Mouse (Mus musculus) hindbrain, embryonic 13.5 days (tissue): ENCODE data around the gene Akain1. TPM values are rescaled to one million over a fixed set of nuclear protein-coding genes. Genes with fewer than 3 reads are reported as not detected.

Source experiments
- ATAC-seq: fragments of 200-750 bp; cut with Nextera tagmentation; 2 replicates; pipeline ENCODE4 v1.8.0; 2017; ENCODE audit warnings: moderate TSS enrichment; ENCODE audit not compliant: low FRiP score
- H3K27ac ChIP-seq: fragments of 300-500 bp; sonication (generic); 2 replicates; pipeline ENCODE4 v1.5.1; 2015; ENCODE audit warnings: inconsistent platforms, mild to moderate bottlenecking, moderate library complexity
- H3K27me3 ChIP-seq: fragments of 300-500 bp; sonication (generic); 2 replicates; pipeline ENCODE4 v1.6.1; 2015; ENCODE audit warnings: mild to moderate bottlenecking, inconsistent platforms
- H3K36me3 ChIP-seq: fragments of 300-500 bp; sonication (generic); 2 replicates; pipeline ENCODE4 v1.6.1; 2015; ENCODE audit warnings: mild to moderate bottlenecking, inconsistent platforms
- H3K4me1 ChIP-seq: fragments of 300-500 bp; sonication (generic); replicated peaks from 2 replicates; pipeline ENCODE4 v1.6.1; 2015; ENCODE audit warnings: inconsistent platforms
- H3K4me2 ChIP-seq: fragments of 300-500 bp; sonication (generic); 2 replicates; pipeline ENCODE4 v1.6.1; 2015; ENCODE audit warnings: inconsistent platforms, mild to moderate bottlenecking, moderate library complexity
- H3K4me3 ChIP-seq: fragments of 300-500 bp; sonication (generic); 2 replicates; pipeline ENCODE4 v1.5.1; 2015; ENCODE audit warnings: mild to moderate bottlenecking, inconsistent platforms
- H3K9ac ChIP-seq: fragments of 300-500 bp; sonication (generic); 2 replicates; pipeline ENCODE4 v1.6.1; 2015; ENCODE audit warnings: mild to moderate bottlenecking, inconsistent platforms
- H3K9me3 ChIP-seq: fragments of 300-500 bp; sonication (generic); 2 replicates; pipeline ENCODE4 v1.6.1; 2016; ENCODE audit warnings: inconsistent platforms
- WGBS: fragments of 180-500 bp; shearing (Covaris S2); methylation state at CpG from one replicate; pipeline ENCODE4 v1.1.7; 2015; 5-methylcytosine and 5-hydroxymethylcytosine counted together
- polyA plus RNA-seq: library from polyadenylated mRNA; unstranded; fragments of >200 nt; fragmentation: Nextera tagmentation; extraction: Ambion mirVana; gene quantifications from 2 replicates; pipeline ENCODE4 v1.2.1, GENCODE M21; 2015

The Akain1 gene
- polyA plus RNA-seq, 1 experiment from 2014 or later, result 0.96 TPM

DNA sequence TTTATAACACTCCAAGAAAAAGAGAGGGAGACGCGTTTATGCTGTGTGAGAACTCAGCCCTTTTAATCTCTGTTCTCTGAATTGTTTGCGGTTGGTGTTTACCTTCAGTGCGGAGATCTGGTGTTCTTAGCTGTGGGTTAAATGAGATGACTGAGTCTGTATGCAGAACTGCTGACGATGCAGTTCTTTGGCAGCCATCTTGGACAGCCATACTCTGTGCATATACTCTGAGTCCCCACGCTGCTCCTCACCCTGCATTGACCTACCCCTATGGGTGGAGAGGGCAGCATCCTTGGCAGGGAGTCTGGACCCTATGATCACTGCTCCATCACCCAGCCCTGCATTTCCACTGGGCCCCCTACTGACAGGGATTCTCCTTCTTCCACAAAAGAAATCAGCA lies 48.8 kb downstream of the Akain1 start:
- Histone ChIP-seq H3K9me3 (peaks cover 4% of the 10 kb centered on the region; the same call in 1 of the 2 replicates), H3K9ac (no peak overlapping the region), H3K4me2 (no peak overlapping the region), H3K27ac (no peak overlapping the region), H3K36me3 (no peaks in the 10 kb centered on the region), H3K4me3 (no peak overlapping the region), H3K4me1 (no peaks in the 10 kb centered on the region), H3K27me3 (no peaks in the 10 kb centered on the region)
- WGBS, result 91% methylated on average over 6 of the region's 6 CpGs
- no peak for ATAC-seq

DNA sequence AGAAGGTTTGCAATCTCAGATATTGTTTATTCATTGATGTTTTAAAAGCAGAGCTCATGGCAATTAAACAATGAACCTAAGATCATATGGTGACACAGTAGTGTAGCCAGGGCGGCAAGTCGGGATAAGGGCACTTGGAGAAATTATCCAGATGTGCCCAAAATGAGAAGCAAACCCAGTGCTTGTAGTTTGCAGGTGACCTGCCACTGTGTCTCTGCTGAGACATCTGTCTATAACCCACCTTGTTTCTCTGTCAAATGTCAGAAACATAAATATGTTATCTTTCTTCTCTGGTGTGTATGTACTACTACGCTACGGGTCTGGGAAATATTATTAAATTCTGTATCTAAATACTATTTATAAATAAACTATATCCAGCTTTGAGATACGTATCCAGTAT lies 49.7 kb downstream of the Akain1 start:
- ATAC-seq, result no peak
- no peaks in the 10 kb centered on the region for H3K27me3 ChIP-seq
- H3K4me1 ChIP-seq, result no peaks in the 10 kb centered on the region
- H3K36me3 ChIP-seq, result no peaks in the 10 kb centered on the region
- 94% methylated on average over 5 of the region's 5 CpGs for WGBS
- H3K9me3 ChIP-seq, result no peaks in the 10 kb centered on the region
- H3K27ac ChIP-seq, result no peak overlapping the region
- no peak overlapping the region for H3K4me2 ChIP-seq
- H3K9ac ChIP-seq, result no peak overlapping the region
- no peak overlapping the region for H3K4me3 ChIP-seq

DNA sequence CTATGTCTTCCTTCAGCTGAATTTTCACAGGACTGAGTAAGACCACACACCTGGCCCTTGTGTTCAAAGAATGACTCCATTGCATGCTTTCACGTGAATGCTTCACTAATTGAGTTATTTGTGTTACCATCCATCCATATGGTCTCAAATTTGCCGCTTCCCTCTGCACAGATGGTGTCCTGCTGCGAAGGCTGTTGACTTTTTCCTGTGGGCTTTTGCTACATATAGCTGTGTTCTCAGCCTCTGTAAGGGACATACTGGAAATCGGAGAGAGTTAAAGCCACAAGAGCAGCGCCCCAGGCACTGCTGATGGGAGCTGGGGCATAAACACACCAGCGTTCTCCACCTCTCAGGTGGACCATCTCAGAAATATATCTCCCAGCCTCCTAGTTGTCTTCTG lies 53.2 kb downstream of the Akain1 start:
- Histone ChIP-seq H3K4me2 (no peak overlapping the region), H3K4me1 (no peaks in the 10 kb centered on the region), H3K27ac (no peak overlapping the region), H3K36me3 (no peaks in the 10 kb centered on the region), H3K27me3 (no peaks in the 10 kb centered on the region), H3K9me3 (no peaks in the 10 kb centered on the region), H3K4me3 (no peak overlapping the region), H3K9ac (no peak overlapping the region)
- no peak for ATAC-seq
- WGBS, result 76% methylated on average over 6 of the region's 6 CpGs

DNA sequence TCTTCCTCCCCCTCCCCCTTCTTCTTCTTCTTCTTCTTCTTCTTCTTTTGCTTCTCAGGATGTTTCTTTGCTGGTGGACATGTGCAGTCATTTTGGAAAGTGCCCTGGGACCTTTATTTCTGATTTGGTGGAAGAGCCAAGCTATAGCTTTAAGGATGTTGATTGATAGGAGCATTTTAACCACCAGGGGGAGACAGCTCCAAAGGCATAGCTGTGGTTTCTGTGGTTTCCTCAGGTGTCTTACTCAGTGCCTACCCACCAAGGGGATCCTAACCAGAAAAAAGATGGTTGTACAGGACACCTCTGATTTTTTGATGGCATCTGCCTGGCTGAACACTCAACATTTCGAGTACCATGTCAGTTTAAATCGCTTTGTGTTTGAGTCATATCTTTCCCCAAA lies 56.4 kb downstream of the Akain1 start:
- Histone ChIP-seq H3K36me3 (no peaks in the 10 kb centered on the region), H3K9me3 (no peaks in the 10 kb centered on the region), H3K27ac (no peak overlapping the region), H3K4me2 (no peak overlapping the region), H3K4me3 (no peak overlapping the region), H3K4me1 (no peaks in the 10 kb centered on the region), H3K27me3 (no peaks in the 10 kb centered on the region), H3K9ac (no peak overlapping the region)
- no peak for ATAC-seq
- 49% methylated on average over 2 of the region's 2 CpGs for WGBS

DNA sequence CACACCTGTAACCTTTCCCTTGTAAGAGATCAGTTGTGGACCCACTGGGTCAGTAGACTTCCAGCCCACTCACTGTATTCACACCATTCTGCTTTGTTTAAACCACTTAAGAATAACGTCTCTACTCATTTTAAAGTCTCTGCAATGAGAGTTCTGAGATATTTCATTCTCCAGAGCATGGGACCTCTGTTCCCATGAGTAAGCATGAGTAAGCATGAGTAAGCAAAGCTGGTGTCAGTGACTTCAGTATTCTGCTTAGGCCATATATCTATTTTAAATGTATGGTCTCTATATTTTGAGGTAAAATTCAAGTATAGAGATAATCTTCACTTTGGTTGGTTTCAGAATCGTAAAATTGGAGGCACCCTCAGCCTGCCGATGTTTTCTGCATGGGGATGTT lies 57.0 kb downstream of the Akain1 start:
- no peaks in the 10 kb centered on the region for H3K36me3 ChIP-seq
- H3K9ac ChIP-seq, result no peak overlapping the region
- no peak overlapping the region for H3K4me3 ChIP-seq
- no peaks in the 10 kb centered on the region for H3K4me1 ChIP-seq
- H3K27ac ChIP-seq, result no peak overlapping the region
- WGBS, result 88% methylated on average over 3 of the region's 3 CpGs
- H3K27me3 ChIP-seq, result no peaks in the 10 kb centered on the region
- no peak for ATAC-seq
- no peaks in the 10 kb centered on the region for H3K9me3 ChIP-seq
- no peak overlapping the region for H3K4me2 ChIP-seq

DNA sequence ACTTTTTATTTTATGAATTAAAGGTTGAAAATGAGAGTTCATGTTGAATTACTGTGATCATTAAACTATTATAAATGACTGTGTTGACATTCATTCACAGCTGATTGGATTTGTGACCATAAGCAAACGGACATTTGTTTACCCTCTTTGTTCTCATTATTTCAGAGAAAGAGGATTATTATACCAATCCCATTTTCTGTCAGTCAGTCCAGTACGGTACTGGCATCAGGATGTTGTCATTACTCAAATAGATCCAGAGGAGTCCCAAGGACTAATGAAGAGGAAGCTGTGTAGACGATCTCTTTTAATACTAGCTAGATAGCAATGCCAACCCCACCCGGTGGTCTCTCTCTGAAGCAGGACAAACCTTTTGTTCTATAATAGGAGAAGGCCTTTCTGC lies 58.2 kb downstream of the Akain1 start:
- 80% methylated on average over 4 of the region's 4 CpGs for WGBS
- no peak overlapping the region for H3K27ac ChIP-seq
- no peaks in the 10 kb centered on the region for H3K4me1 ChIP-seq
- H3K9me3 ChIP-seq, result no peaks in the 10 kb centered on the region
- H3K4me3 ChIP-seq, result no peak overlapping the region
- H3K9ac ChIP-seq, result no peak overlapping the region
- no peak overlapping the region for H3K4me2 ChIP-seq
- H3K27me3 ChIP-seq, result no peaks in the 10 kb centered on the region
- ATAC-seq, result no peak
- H3K36me3 ChIP-seq, result no peaks in the 10 kb centered on the region

DNA sequence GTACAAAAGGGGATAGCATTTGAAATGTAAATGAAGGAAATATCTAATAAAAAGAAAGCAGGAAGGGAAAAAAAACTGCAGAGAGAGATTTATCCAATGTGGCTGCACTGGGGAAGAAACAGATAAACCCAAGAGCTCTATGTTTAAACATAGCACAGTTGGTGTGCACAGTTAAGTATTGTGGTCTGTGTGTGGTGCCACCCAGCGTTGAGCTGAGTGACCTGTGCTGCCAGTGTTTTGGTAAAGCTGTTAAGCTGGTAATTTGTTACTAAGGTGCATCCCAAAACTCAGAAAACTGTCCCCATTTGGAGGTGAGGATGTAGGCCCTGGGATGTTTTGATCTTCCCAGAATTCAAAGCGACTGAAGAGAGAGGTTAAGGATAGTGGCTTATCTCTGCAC lies 59.8 kb downstream of the Akain1 start:
- H3K9ac ChIP-seq, result no peak overlapping the region
- WGBS, result 54% methylated on average over 2 of the region's 2 CpGs
- ATAC-seq, result no peak
- H3K4me2 ChIP-seq, result no peak overlapping the region
- H3K4me1 ChIP-seq, result no peaks in the 10 kb centered on the region
- no peaks in the 10 kb centered on the region for H3K9me3 ChIP-seq
- H3K27me3 ChIP-seq, result no peaks in the 10 kb centered on the region
- H3K4me3 ChIP-seq, result no peak overlapping the region
- no peaks in the 10 kb centered on the region for H3K36me3 ChIP-seq
- no peak overlapping the region for H3K27ac ChIP-seq

DNA sequence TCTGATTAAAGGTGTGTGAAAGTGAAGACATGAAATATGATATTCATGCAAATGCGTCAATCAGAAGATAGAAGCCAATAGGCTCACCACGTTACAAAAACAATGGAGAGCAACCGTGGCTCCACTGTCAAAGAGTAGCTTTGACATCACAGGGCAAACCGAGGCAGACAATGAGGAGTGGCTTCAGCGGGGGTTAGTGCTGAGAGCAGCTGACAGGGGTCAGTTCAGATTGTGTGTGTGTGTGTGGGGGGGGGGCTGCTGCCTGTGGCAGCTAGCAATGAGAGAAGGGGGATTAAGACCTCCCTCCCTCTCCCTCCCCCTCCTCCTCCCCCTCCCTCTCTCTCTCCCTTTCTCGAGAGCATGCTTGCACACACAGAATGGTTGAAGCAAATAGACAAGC lies 60.3 kb downstream of the Akain1 start:
- no peaks in the 10 kb centered on the region for H3K9me3 ChIP-seq
- H3K9ac ChIP-seq, result no peak overlapping the region
- no peaks in the 10 kb centered on the region for H3K27me3 ChIP-seq
- no peak overlapping the region for H3K4me2 ChIP-seq
- H3K36me3 ChIP-seq, result no peaks in the 10 kb centered on the region
- H3K27ac ChIP-seq, result no peak overlapping the region
- no peaks in the 10 kb centered on the region for H3K4me1 ChIP-seq
- peak; percentile 57; the same call in 1 of the 2 replicates for ATAC-seq
- 21% methylated on average over 6 of the region's 6 CpGs for WGBS
- no peak overlapping the region for H3K4me3 ChIP-seq

DNA sequence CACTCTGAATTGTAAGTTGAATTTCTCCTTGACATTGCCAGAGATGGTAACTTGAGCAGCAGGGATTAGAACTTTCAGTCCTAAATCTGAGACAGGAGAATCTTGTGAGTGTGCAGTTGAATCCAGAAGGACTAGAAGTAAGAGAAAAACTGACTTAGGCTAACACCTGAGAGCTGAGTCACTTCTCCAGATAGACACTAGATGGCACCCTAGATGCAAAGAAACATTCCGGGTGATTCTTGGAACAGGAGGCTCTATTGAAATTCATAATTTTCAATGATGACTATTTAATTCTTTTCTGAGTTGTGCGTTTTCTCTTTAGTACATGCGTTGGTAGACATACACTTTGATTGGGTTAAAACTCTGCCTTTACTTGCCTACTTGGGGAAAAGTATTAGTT lies 66.9 kb downstream of the Akain1 start:
- Histone ChIP-seq H3K9ac (no peak overlapping the region), H3K27ac (no peak overlapping the region), H3K36me3 (no peaks in the 10 kb centered on the region), H3K4me2 (no peak overlapping the region), H3K4me3 (no peak overlapping the region), H3K27me3 (no peaks in the 10 kb centered on the region), H3K4me1 (no peaks in the 10 kb centered on the region), H3K9me3 (no peaks in the 10 kb centered on the region)
- no peak for ATAC-seq
- WGBS, result 44% methylated on average over 3 of the region's 3 CpGs

DNA sequence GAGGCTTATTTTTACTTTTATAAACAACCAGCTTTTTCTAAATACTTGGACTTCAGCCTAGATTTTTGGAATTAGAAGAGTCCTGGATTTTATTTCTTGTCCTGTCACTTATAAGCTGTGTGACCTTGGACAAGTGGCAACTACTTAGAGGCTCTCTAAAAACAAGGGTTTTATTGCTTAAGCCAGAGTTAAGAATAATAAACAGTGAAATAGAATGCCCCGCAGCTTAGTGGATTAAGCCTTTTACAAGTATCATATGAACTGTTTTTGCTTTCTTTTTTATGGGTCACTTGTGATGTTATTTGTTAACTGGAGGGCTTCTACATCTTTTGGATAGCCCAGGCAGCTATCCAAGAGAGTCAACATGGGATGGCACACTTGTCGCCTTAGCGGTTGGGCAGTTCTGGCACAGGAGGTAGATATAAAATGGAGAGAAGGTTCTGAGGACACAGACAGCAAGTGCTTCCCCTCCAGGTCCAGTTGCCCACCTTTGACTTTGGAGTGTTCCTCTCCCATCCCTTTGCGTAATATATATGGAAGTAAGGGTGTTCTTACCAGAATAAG lies 77.3 kb downstream of the Akain1 start:
- Histone ChIP-seq H3K4me1 (no peaks in the 10 kb centered on the region), H3K4me2 (no peak overlapping the region), H3K36me3 (no peaks in the 10 kb centered on the region), H3K27me3 (no peaks in the 10 kb centered on the region), H3K4me3 (no peak overlapping the region), H3K27ac (no peak overlapping the region), H3K9me3 (no peaks in the 10 kb centered on the region), H3K9ac (no peak overlapping the region)
- WGBS, result 88% methylated on average over 4 of the region's 4 CpGs
- ATAC-seq, result no peak

DNA sequence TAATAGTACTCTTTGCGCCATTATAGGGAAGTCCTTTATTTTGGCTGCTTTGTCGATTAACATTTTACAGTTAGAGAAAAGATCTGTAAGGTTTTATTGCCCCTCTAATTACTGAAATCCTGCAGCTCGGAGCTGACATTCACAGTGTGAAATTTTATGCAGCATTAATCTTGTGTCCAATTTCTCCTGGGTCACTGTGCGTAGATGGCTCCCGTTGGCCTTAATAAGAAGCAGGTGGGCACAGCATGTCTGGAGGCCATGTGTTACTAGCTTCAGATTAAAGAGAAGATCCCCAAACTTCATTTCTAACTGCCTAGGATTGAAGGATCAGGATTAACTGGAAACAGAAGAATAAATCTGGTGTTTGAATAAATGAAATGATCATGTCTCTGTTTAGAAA lies 92.3 kb downstream of the Akain1 start:
- no peak overlapping the region for H3K27ac ChIP-seq
- H3K4me3 ChIP-seq, result no peak overlapping the region
- WGBS, result 52% methylated on average over 5 of the region's 5 CpGs
- H3K9me3 ChIP-seq, result no peaks in the 10 kb centered on the region
- no peaks in the 10 kb centered on the region for H3K36me3 ChIP-seq
- H3K4me1 ChIP-seq, result no peaks in the 10 kb centered on the region
- H3K9ac ChIP-seq, result no peak overlapping the region
- no peak overlapping the region for H3K4me2 ChIP-seq
- ATAC-seq, result no peak
- no peaks in the 10 kb centered on the region for H3K27me3 ChIP-seq
